Mouse (Mus musculus) heart, embryonic 11.5 days (tissue): ENCODE data around the gene H2-Q2. TPM values are rescaled to one million over a fixed set of nuclear protein-coding genes. Genes with fewer than 3 reads are reported as not detected.
"Not testable (repeated sequence)": the region's sequence is repeated elsewhere in the genome, so short reads cannot be mapped to it uniquely, and the experiment has no call there.

Source experiments
- ATAC-seq: fragments of 200-750 bp; cut with Nextera tagmentation; replicated peaks from 2 replicates; pipeline ENCODE4 v1.8.0; 2017; ENCODE audit warnings: moderate library complexity; ENCODE audit not compliant: insufficient number of reproducible peaks, low FRiP score, low TSS enrichment
- H3K27ac ChIP-seq: fragments of 300-500 bp; sonication (generic); 2 replicates; pipeline ENCODE4 v1.5.1; 2014; ENCODE audit warnings: mild to moderate bottlenecking, low read depth, low read length
- H3K27me3 ChIP-seq: fragments of 300-500 bp; sonication (generic); 2 replicates; pipeline ENCODE4 v1.6.1; 2014; ENCODE audit warnings: mild to moderate bottlenecking, low read length, mixed read lengths; ENCODE audit not compliant: control insufficient read depth, insufficient read depth
- H3K36me3 ChIP-seq: fragments of 300-500 bp; sonication (generic); 2 replicates; pipeline ENCODE4 v1.6.1; 2014; ENCODE audit warnings: mild to moderate bottlenecking, low read length, moderate library complexity, mixed read lengths; ENCODE audit not compliant: control insufficient read depth, insufficient read depth
- H3K4me1 ChIP-seq: fragments of 300-500 bp; sonication (generic); 2 replicates; pipeline ENCODE4 v1.6.1; 2014; ENCODE audit warnings: low read length; ENCODE audit not compliant: control insufficient read depth, insufficient read depth
- H3K4me2 ChIP-seq: fragments of 300-500 bp; sonication (generic); 2 replicates; pipeline ENCODE4 v1.6.1; 2014; ENCODE audit warnings: mild to moderate bottlenecking, moderate library complexity
- H3K4me3 ChIP-seq: fragments of 300-500 bp; sonication (generic); 2 replicates; pipeline ENCODE4 v1.5.1; 2014; ENCODE audit warnings: low read depth, low read length
- H3K9ac ChIP-seq: fragments of 300-500 bp; sonication (generic); 2 replicates; pipeline ENCODE4 v1.6.1; 2014; ENCODE audit warnings: mild to moderate bottlenecking, low read depth, low read length, moderate library complexity
- H3K9me3 ChIP-seq: fragments of 300-500 bp; sonication (generic); replicated peaks from 2 replicates; pipeline ENCODE4 v1.6.1; 2016; ENCODE audit warnings: low read length; ENCODE audit not compliant: control insufficient read depth
- WGBS: fragments of 180-500 bp; shearing (Covaris S2); extraction: QIAGEN DNeasy Blood & Tissue Kit; methylation state at CpG from one replicate; pipeline ENCODE4 v1.1.7; 2014; ENCODE audit not compliant: insufficient replicate concordance; 5-methylcytosine and 5-hydroxymethylcytosine counted together
- polyA plus RNA-seq: library from polyadenylated mRNA; unstranded; fragments of >200 nt; fragmentation: Nextera tagmentation; extraction: Ambion mirVana; gene quantifications from 2 replicates; pipeline ENCODE4 v1.2.1, GENCODE M21; 2014

The H2-Q2 gene
- polyA plus RNA-seq, 1 experiment from 2014 or later, result 10.1 TPM

DNA sequence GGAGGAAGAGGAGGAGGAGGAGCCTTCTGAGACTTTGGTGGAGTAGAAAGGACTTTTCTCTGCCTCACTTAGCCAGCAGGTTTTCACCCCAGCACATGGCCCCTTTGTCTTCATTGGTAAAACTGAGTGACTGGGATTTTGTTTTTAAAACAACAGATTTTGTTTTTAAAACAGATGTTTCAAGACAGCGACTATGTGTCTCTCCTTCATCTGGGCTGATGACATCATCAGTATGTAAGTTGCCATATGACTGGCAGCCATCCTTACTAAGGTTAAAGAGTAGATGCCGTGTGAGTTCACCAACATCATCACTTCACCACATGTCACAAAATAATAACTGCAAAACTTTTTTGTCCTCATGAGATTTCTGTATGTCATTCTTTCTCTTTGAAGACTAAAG lies 12.0 kb downstream of the H2-Q2 start:
- no peak overlapping the region for H3K4me3 ChIP-seq
- H3K36me3 ChIP-seq, result no peaks in the 10 kb centered on the region
- no peak overlapping the region for H3K9ac ChIP-seq
- H3K4me1 ChIP-seq, result peaks cover 7% of the 10 kb centered on the region; the same call in 1 of the 2 replicates
- H3K9me3 ChIP-seq, result no peaks in the 10 kb centered on the region
- no peak overlapping the region for H3K4me2 ChIP-seq
- ATAC-seq, result no peak
- 70% methylated on average over 2 of the region's 2 CpGs for WGBS
- H3K27me3 ChIP-seq, result peaks cover 4% of the 10 kb centered on the region; the same call in 1 of the 2 replicates
- H3K27ac ChIP-seq, result no peak overlapping the region

DNA sequence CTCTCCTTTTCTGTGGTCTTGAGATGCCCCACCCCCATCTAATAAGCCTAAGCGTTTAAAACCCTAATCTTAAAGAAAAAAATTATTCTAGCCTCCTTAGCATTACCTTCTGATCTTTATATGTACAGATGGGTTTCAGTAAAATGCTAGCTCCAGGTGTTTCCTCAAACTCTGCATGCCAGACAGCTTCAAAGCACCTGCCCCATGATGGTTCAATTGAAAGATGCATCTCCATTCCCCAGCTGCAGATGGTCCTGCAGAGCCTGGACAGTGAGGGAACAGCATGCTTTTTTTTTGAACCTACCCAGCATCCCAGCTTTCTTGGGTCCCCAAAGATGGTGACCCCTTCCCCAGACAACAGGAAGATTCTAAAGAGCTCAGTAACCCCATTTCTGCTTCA lies 15.0 kb downstream of the H2-Q2 start:
- Histone ChIP-seq H3K9me3 (no peaks in the 10 kb centered on the region), H3K4me1 (peaks cover 9% of the 10 kb centered on the region; the same call in 1 of the 2 replicates), H3K9ac (no peak overlapping the region), H3K27me3 (peaks cover 6% of the 10 kb centered on the region; the same call in 1 of the 2 replicates), H3K4me2 (no peak overlapping the region), H3K4me3 (no peak overlapping the region), H3K36me3 (no peaks in the 10 kb centered on the region), H3K27ac (no peak overlapping the region)
- WGBS, result 44% methylated on average over 1 of the region's 1 CpGs
- ATAC-seq, result no peak

GRCm38 (mm10) chr17:35358763-35359469 lies 16.9 kb downstream of the H2-Q2 start:
- peak overlapping the region; percentile 44 for H3K4me3 ChIP-seq
- ATAC-seq, result no peak
- H3K36me3 ChIP-seq, result no peaks in the 10 kb centered on the region
- WGBS, result 9% methylated on average over 36 of the region's 38 CpGs
- 0 out of 2 replicates have a peak, but pooled peaks cover 3% of the 10 kb centered on the region for H3K9me3 ChIP-seq
- H3K4me2 ChIP-seq, result peak overlapping the region; percentile 71
- peaks cover 6% of the 10 kb centered on the region; the same call in 1 of the 2 replicates for H3K27me3 ChIP-seq
- H3K9ac ChIP-seq, result peak overlapping the region; percentile 46
- peaks cover 9% of the 10 kb centered on the region; the same call in 1 of the 2 replicates for H3K4me1 ChIP-seq
- no peak overlapping the region for H3K27ac ChIP-seq

- H3K27ac ChIP-seq, result no peak overlapping the region
- no peak for ATAC-seq
- H3K4me2 ChIP-seq, result peak overlapping the region; percentile 71
- H3K9me3 ChIP-seq, result 0 out of 2 replicates have a peak, but pooled peaks cover 3% of the 10 kb centered on the region
- H3K9ac ChIP-seq, result peak overlapping the region; percentile 46; the same call in 1 of the 2 replicates
- peak overlapping the region; percentile 44 for H3K4me3 ChIP-seq
- no peaks in the 10 kb centered on the region for H3K36me3 ChIP-seq
- H3K27me3 ChIP-seq, result peaks cover 6% of the 10 kb centered on the region; the same call in 1 of the 2 replicates
- H3K4me1 ChIP-seq, result peaks cover 9% of the 10 kb centered on the region; the same call in 1 of the 2 replicates
- 18% methylated on average over 21 of the region's 21 CpGs for WGBS
Measured at GRCm38 (mm10) chr17:35359470-35359862, 17.4 kb downstream of the H2-Q2 start.

DNA sequence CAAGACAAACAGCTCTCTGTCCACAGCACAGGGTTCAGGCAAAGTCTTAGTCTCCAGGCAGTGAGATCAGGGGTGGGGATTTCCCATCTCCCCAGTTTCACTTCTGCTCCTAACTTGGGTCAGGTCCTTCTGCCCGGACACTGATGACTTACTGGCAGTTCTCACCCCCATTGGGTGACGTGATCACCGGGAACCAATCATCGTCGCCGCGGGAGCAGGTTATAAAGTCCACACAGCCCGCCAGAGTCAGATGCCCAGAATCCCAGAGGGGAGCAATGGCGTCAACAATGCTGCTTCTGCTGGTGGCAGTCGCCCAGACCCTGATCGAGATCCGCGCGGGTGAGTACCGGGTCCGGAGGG lies 37.3 kb downstream of the H2-Q2 start, which contains the start of gene H2-Q4:
TSS of gene H2-Q4 (plus strand) at position 249 of the 360 bp plus-strand sequence.
- Histone ChIP-seq H3K4me3 (peak within 1 kb of the TSS; percentile 67), H3K27me3 (peaks cover 2% of the 10 kb centered on the region; the same call in 1 of the 2 replicates), H3K9ac (peak within 1 kb of the TSS; percentile 64; the same call in 1 of the 2 replicates), H3K27ac (no peak within 1 kb of the TSS), H3K36me3 (no peaks in the 10 kb centered on the region), H3K4me2 (peak within 1 kb of the TSS; percentile 98), H3K9me3 (no peaks in the 10 kb centered on the region), H3K4me1 (no peaks in the 10 kb centered on the region)
- ATAC-seq, result peak; percentile 57; the same call in 1 of the 2 replicates
- WGBS, result under 1% methylated on average over 15 of the region's 16 CpGs

DNA sequence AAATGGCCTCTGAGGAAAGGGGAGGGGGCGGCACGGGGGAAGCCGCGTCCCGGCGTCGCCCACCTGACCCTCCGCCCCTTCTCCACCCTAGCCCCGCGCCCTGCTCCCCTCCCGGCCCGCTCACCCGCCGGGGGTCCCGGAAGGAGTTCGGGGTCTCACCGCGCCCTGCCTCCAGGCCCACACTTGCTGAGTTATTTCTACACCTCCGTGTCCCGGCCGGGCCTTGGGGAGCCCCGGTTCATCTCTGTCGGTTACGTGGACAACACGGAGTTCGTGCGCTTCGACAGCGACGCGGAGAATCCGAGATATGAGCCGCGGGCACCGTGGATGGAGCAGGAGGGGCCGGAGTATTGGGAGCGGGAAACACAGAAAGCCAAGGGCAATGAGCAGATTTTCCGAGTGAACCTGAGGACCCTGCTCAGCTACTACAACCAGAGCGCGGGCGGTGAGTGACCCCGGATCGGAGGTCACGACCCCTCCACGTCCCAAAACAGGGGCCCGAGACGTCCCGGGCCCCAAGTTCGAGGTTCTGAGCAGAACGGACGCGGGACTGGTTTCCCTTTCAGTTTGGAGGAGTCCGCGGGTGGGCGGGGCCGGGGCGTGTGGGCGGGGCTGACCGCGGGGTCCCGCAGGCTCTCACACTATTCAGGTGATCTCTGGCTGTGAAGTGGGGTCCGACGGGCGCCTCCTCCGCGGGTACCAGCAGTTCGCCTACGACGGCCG lies 37.8 kb downstream of the H2-Q2 start:
- 0 out of 2 replicates have a peak, but pooled peaks have one; percentile 39 for ATAC-seq
- no peaks in the 10 kb centered on the region for H3K36me3 ChIP-seq
- peak overlapping the region; percentile 64; the same call in 1 of the 2 replicates for H3K9ac ChIP-seq
- H3K9me3 ChIP-seq, result no peaks in the 10 kb centered on the region
- H3K27ac ChIP-seq, result no peak overlapping the region
- H3K4me1 ChIP-seq, result no peaks in the 10 kb centered on the region
- H3K27me3 ChIP-seq, result peaks cover 2% of the 10 kb centered on the region; the same call in 1 of the 2 replicates
- peak overlapping the region; percentile 67 for H3K4me3 ChIP-seq
- WGBS, result under 1% methylated on average over 63 of the region's 70 CpGs
- H3K4me2 ChIP-seq, result peak overlapping the region; percentile 98

DNA sequence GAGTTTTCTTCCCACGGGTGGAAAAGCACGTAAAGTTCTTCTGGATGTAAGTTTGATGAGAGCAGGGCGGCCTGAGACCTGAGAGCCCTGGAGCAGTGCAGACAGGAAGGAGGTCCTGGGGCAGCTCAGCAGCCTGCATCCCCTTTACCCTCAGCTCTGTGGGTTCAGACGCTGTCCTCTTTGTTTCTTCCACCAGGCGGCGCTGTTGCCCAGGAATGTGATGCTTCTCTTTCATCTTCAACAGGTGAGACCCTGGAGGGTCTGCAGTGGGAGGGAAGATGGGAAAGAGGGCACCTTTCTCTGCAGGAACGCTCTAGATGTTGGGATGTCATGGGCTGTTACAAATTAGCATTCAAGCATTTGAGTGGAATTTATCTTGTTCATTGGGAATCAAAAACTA lies 47.8 kb downstream of the H2-Q2 start:
- H3K9ac ChIP-seq, H3K36me3 ChIP-seq, H3K4me3 ChIP-seq, ATAC-seq, H3K4me2 ChIP-seq, H3K4me1 ChIP-seq, H3K27me3 ChIP-seq, H3K27ac ChIP-seq, H3K9me3 ChIP-seq: not testable (repeated sequence)
- WGBS, result 4% methylated on average over 7 of the region's 7 CpGs

DNA sequence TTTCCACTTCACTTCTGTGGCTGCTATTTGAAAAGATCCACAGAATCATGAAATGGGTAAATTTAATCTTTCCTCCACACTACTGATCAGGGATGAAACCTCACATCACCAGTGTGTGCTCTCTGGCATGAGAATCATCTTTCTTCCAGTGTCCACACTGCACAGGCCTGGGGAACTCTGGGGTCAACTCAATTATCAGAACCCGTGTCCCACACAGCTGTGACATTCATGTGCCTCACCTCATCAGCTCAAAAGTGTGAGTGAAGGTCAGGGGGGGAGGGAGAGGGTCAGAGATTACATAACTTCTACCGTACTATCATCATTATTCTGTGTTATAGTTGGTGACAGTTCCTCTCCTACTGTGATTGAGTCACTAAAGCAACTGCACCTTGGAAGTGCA lies 50.6 kb downstream of the H2-Q2 start:
- not testable (repeated sequence) for H3K9ac ChIP-seq, H3K27me3 ChIP-seq, H3K36me3 ChIP-seq, H3K4me3 ChIP-seq, ATAC-seq, H3K27ac ChIP-seq, H3K4me2 ChIP-seq, H3K4me1 ChIP-seq, H3K9me3 ChIP-seq
- WGBS, result 57% methylated on average over 2 of the region's 2 CpGs
